Mouse (Mus musculus): Measurements from ENCODE around the gene Kcnab1. TPM values are rescaled to one million over a fixed set of nuclear protein-coding genes. Genes with fewer than 3 reads are reported as not detected.

The Kcnab1 gene
- total RNA-seq, 2 experiments from 2014 or later, result not detected

DNA sequence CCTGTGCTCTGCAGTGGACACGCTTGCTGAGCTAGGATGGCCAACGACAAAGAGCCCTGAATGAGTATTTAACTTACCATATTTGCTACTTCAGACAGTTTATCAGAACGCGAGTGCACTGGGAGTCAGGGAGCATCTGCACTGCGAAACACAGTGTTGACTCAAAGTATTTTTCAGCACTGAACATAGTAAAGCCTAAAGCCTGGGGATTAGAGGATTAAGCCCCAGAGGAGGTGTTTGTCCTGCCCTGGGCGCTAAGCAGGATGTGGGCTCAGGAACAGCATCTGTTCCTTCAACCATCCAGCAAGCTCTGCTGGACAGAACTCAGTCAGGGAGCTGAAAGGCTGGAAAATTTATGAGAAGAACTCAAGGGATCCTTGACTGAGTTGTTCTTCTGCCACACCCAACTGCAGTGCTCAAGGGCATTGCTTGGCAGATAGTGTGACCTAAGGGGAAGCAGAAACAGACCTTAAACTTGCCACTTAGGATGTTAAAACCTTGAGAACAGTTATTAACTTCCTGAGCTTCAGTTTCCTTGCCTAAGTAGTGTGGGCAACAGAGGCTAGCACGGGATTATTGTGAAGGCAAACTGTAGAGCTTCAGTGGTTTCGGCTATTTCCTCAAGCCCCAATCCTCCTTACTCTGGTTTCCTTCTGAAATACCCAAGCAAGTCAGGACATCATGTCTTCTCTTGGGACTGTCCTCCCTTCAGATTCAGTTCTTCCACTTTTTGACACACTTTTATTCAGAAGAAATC, 94.4 kb downstream of the Kcnab1 start:
- no peak for ATAC-seq (replicated peaks; ENCODE audit: low FRiP score, poor library complexity, severe bottlenecking)

GRCm38 (mm10) chr3:65204356-65205075, 95.3 kb downstream of the Kcnab1 start:
- no peak for ATAC-seq (replicated peaks; ENCODE audit: low FRiP score, poor library complexity, severe bottlenecking)

- ATAC-seq (replicated peaks; ENCODE audit: low FRiP score, poor library complexity, severe bottlenecking), result no peak
Measured at GRCm38 (mm10) chr3:65205539-65206020, 96.4 kb downstream of the Kcnab1 start.

- ATAC-seq (replicated peaks; ENCODE audit: low FRiP score, poor library complexity, severe bottlenecking), result no peak
Measured at GRCm38 (mm10) chr3:65213725-65214124, 104.5 kb downstream of the Kcnab1 start.

DNA sequence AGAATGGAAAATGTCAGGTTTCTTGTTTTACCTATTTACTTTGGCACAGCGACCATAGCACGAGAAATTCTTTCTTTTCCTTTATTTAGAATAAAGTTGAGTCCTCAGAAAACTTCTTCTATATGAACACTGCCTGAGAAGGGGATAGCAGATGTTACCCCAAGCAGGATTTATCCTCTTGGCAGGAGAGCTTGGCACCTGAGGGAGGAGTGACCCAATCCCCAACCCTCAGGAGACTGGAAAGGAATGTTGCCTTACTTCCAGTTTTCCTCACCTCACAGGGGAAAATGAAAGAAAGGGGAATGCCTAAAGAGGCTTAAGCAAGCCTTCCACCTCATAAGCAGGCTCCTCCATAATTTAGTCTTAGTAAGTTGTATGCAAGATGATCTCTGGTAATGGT, 105.5 kb downstream of the Kcnab1 start:
- no peak for ATAC-seq (replicated peaks; ENCODE audit: low FRiP score, poor library complexity, severe bottlenecking)

GRCm38 (mm10) chr3:65217673-65218579, 108.7 kb downstream of the Kcnab1 start:
- ATAC-seq (replicated peaks; ENCODE audit: low FRiP score, poor library complexity, severe bottlenecking), result no peak

DNA sequence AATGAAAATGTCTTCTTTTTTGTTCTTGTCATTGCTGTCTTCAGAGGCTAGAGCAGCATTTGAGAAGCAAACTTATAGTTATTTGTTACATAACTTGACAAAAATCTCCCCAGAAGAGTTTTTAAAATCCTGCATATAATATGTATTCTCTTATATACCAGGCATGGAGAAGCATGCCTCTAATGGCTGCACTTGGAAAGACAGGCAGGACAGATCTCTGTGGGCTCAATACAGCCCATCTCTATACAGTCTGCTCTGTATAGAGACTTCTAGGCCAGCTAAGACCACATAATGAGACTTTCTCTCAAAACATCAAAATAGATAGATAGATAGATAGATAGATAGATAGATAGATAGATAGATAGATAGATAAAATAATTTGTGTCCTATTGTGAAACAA, 111.1 kb downstream of the Kcnab1 start:
- no peak for ATAC-seq (replicated peaks; ENCODE audit: low FRiP score, poor library complexity, severe bottlenecking)

DNA sequence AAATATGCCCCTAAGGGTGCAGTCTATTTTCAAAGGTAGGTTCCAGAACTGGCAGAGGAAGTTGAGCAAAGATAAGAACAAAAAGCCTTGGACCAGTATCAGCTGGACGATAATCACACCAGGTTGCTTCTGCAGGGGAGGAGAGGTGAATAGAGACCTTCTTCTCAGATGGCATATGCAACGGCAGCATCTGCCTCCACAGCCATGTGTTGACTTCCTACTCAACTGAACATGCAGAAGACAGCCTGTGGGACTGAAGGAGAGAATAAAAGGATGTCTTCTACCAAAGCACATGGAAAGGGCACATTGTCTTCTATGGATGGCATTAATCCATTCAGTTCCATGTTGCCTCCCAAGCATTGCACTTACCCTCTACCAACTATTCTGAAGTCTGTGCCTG, 114.5 kb downstream of the Kcnab1 start:
- ATAC-seq (replicated peaks; ENCODE audit: low FRiP score, poor library complexity, severe bottlenecking), result no peak

DNA sequence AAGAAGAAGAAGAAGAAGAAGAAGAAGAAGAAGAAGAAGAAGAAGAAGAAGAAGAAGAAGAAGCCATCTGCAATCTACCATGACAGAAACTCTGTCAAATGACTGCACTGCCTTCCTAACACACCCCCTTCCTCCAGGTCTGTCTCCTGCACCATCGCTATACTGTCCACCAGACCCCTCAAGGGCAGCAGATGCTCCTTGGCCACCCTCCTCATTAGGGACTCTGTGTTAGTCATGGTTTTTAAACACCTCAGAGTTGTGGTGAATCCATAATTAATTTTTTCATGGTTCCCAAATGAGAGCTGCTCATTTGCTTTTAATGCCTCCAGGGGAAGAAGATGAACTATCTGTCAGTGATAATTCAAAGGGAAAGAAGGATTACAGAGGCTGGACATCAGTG, 121.8 kb downstream of the Kcnab1 start:
- no peak for ATAC-seq (replicated peaks; ENCODE audit: low FRiP score, poor library complexity, severe bottlenecking)

- ATAC-seq (replicated peaks; ENCODE audit: low FRiP score, poor library complexity, severe bottlenecking), result no peak
Measured at GRCm38 (mm10) chr3:65231419-65232090, 122.4 kb downstream of the Kcnab1 start.

GRCm38 (mm10) chr3:65249023-65249422, 139.8 kb downstream of the Kcnab1 start:
- no peak for ATAC-seq (replicated peaks; ENCODE audit: low FRiP score, poor library complexity, severe bottlenecking)

GRCm38 (mm10) chr3:65260521-65260920, 151.3 kb downstream of the Kcnab1 start:
- no peak for ATAC-seq (replicated peaks; ENCODE audit: low FRiP score, poor library complexity, severe bottlenecking)

DNA sequence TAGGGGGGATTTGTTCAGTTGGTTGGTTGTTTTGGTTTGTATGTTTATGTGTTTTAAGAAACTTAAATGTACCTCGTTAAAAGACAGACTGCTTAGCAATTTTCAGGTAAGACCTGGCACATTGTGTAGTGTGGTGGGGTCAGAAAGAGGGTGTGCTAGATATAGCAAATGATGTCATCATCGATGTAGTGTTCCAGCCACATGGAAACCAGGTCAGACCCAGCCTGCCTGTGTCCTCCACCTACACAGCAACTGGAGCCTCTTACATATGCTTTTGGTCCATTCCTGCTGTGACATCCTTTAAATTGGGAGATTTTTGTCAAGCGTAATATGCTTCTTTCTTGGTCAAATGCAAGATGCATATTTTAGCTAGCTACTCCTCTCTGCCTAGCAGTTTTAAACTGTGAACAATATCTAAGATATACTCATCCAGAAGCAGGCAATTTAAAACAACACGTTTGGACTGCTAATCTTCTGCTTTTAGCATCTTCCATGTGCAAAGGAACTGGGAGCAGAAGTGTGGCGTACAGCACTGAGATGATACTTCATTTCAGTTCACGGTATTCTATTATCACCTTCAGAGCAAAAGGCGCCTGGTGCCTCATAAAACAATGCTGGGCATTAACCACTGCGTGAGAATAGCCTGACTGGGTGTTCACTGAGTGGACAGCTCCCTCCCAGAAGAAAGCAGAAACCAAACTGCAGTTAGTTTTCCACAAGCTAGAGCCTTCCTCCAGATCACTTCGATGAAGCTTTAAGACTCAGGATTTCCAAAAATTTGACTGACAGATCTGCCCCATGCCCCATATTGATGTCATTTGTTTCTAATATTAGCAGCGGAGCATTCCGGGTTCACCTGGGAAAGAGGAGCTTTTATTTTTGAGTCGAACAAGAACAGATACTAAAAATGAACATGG, 153.6 kb downstream of the Kcnab1 start:
- ATAC-seq (replicated peaks; ENCODE audit: low FRiP score, poor library complexity, severe bottlenecking), result no peak

DNA sequence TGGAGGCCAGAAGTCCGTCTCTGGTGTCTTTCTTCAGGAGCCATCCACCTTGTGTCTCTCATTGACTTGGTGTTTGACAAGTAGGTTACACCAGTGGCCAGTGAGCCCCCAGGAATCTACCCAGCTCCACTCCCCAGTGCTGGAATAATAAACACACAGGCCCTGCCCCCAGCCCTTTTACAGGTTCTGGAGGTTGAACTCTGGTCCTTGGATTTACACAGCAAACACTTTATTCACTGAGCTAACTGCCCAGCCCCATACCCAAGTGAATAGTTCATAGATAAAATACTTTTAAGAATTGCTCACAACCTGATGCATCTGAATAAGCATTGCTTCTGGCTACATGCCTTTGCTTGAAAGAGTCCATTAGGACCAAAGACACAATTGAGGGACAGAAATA, 164.1 kb downstream of the Kcnab1 start:
- no peak for ATAC-seq (replicated peaks; ENCODE audit: low FRiP score, poor library complexity, severe bottlenecking)

DNA sequence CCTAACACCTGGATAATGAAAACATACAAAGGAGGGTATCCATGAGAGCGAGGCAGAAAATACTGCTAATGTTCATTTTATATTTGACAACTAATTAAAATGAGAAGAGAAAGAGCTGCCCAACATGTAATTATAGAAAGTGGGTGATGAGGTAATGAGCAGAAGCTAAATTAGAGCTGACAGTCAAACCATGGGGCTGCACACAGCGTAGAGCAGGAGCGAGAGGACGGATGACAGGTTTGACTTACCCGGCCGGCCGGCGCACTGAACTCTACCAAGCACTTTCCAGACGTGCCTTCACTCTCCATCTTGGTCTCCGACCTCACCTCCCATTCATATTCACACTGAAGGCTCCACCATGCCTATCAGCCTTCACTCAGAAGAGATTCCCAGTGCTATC, 168.6 kb downstream of the Kcnab1 start:
- no peak for ATAC-seq (replicated peaks; ENCODE audit: low FRiP score, poor library complexity, severe bottlenecking)

DNA sequence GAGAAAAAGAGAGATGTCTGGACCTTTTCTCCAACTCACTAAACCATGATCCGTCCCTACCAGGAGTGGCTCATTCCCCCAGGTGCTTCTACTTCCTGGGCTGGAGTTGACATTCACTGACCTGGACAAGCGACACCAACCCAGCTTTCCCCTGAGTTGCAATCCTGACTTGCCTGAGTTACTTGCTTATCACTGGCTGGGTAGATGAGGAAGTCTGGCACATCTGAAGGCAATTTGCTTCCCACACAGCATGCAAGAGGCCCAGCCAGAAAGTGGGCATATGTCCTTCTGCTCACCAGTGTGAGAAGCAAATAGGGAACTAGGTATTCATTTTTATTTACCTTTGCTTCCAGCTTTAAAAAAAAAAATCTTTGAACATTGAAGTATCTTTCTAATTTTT, 174.2 kb downstream of the Kcnab1 start:
- no peak for ATAC-seq (replicated peaks; ENCODE audit: low FRiP score, poor library complexity, severe bottlenecking)

GRCm38 (mm10) chr3:65288994-65289393, 179.8 kb downstream of the Kcnab1 start:
- ATAC-seq (replicated peaks; ENCODE audit: low FRiP score, poor library complexity, severe bottlenecking), result no peak

- no peak for ATAC-seq (replicated peaks; ENCODE audit: low FRiP score, poor library complexity, severe bottlenecking)
Measured at GRCm38 (mm10) chr3:65296996-65297395, 187.8 kb downstream of the Kcnab1 start.

DNA sequence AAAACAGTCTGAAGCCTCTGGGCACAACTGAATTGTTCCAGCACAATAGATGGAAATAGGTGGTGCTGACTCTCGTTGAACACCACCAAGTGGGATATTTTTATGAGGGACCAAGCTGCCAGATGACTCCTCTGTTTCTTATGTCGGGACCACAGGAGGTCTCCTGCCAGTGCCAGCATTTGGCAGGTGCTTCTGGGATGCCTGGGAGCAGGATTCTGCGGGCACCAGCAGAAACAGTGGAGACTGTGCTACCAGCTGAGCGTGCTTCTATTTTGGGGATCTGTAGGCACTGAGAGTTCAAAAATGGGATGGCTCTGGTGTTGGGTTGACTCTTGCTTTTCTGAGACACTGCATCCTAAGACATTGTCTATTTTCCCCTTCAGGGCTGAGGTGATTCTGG, 190.0 kb downstream of the Kcnab1 start:
- ATAC-seq (replicated peaks; ENCODE audit: low FRiP score, poor library complexity, severe bottlenecking), result no peak

All from erythroid progenitor cell, adult 5-6 weeks (primary cell).